Mouse (Mus musculus) CH12.LX (cell line): Measurements from ENCODE around the gene Rilpl1. TPM values are rescaled to one million over a fixed set of nuclear protein-coding genes. Genes with fewer than 3 reads are reported as not detected.

Source experiments
- DNase-seq: peaks from one replicate; pipeline ENCODE4 v3.0.0-alpha.2; 2013; ENCODE audit errors: extremely low read depth
- H3K27ac ChIP-seq: 2 replicates; pipeline ENCODE4 v1.5.1; 2012; ENCODE audit warnings: low read depth, mild to moderate bottlenecking, control low read depth, moderate library complexity; ENCODE audit not compliant: insufficient read depth
- H3K27me3 ChIP-seq: replicated peaks from 2 replicates; pipeline ENCODE3; 2012; ENCODE audit warnings: inconsistent platforms
- H3K36me3 ChIP-seq, 2 experiments: replicated peaks in 1 of 2; 2 replicates each; pipeline versions ENCODE3 to v1.6.1; 2012; ENCODE audit warnings: inconsistent platforms in 1 of 2, low read length in 1 of 2, mild to moderate bottlenecking in 1 of 2, mixed read lengths in 1 of 2, moderate library complexity in 1 of 2; ENCODE audit not compliant: control insufficient read depth in 1 of 2, insufficient read depth in 1 of 2
- H3K4me1 ChIP-seq, 2 experiments: 2 replicates each; pipeline ENCODE4 v1.6.1; 2012; ENCODE audit warnings: inconsistent platforms in 1 of 2, moderate library complexity in 1 of 2; ENCODE audit not compliant: insufficient read depth in 2 of 2, control insufficient read depth in 1 of 2
- H3K4me2 ChIP-seq: 2 replicates; pipeline ENCODE4 v1.6.1; 2012; ENCODE audit warnings: low read depth, mild to moderate bottlenecking, control low read depth; ENCODE audit not compliant: poor library complexity, insufficient read depth, severe bottlenecking
- H3K4me3 ChIP-seq, 3 experiments: fragments of 150-350 bp in 1 of 3; sonication (generic) in 1 of 3; replicated peaks in 1 of 3; 2 replicates each; pipeline versions ENCODE3 to v1.5.1; 2011 to 2012; ENCODE audit warnings: low read depth in 2 of 3, low read length in 2 of 3, mild to moderate bottlenecking in 2 of 3, moderate library complexity in 2 of 3, control low read depth in 1 of 3, improper control_type of control experiment in 1 of 3, inconsistent platforms in 1 of 3, mixed read lengths in 1 of 3; ENCODE audit not compliant: poor library complexity in 1 of 3
- H3K79me2 ChIP-seq: replicated peaks from 2 replicates; pipeline ENCODE4 v1.6.1; 2012; ENCODE audit warnings: mild to moderate bottlenecking, moderate library complexity; ENCODE audit not compliant: control insufficient read depth, poor library complexity, insufficient read depth, severe bottlenecking; ENCODE audit errors: extremely low read depth
- H3K9ac ChIP-seq: 2 replicates; pipeline ENCODE4 v1.6.1; 2012; ENCODE audit warnings: low read depth, mild to moderate bottlenecking, control low read depth, moderate library complexity; ENCODE audit not compliant: insufficient read depth
- H3K9me3 ChIP-seq: replicated peaks from 2 replicates; pipeline ENCODE3; 2012; ENCODE audit warnings: low read length, inconsistent platforms, mixed read lengths
- CHD1 ChIP-seq: IDR thresholded peaks from 2 replicates; pipeline ENCODE4 v1.6.1; 2012; ENCODE audit warnings: low read depth, low read length, improper control_type of control experiment, inconsistent platforms
- CHD2 ChIP-seq: IDR thresholded peaks from 2 replicates; pipeline ENCODE4 v1.6.1; 2011; ENCODE audit warnings: low read length, improper control_type of control experiment
- E2F4 ChIP-seq: IDR thresholded peaks from 2 replicates; pipeline ENCODE4 v1.6.1; 2011; ENCODE audit warnings: low read depth, low read length, improper control_type of control experiment; ENCODE audit not compliant: insufficient replicate concordance
- EP300 ChIP-seq: IDR thresholded peaks from 2 replicates; pipeline ENCODE4 v1.6.1; 2011; ENCODE audit warnings: low read length, improper control_type of control experiment
- ETS1 ChIP-seq: conservative IDR thresholded peaks from 2 replicates; pipeline ENCODE4 v1.6.1; 2012; ENCODE audit warnings: low read depth, mild to moderate bottlenecking, inconsistent platforms, low read length, improper control_type of control experiment, moderate library complexity
- GABPA ChIP-seq: IDR thresholded peaks from 2 replicates; pipeline ENCODE4 v1.6.1; 2012; ENCODE audit warnings: low read depth, low read length, improper control_type of control experiment, inconsistent platforms; ENCODE audit not compliant: insufficient replicate concordance
- HCFC1 ChIP-seq: IDR thresholded peaks from 2 replicates; pipeline ENCODE4 v1.6.1; 2012; ENCODE audit warnings: low read depth, mild to moderate bottlenecking, inconsistent platforms, low read length, improper control_type of control experiment
- JUN ChIP-seq: IDR thresholded peaks from 2 replicates; pipeline ENCODE4 v1.6.1; 2011; ENCODE audit warnings: low read depth, mild to moderate bottlenecking, low read length, improper control_type of control experiment, moderate library complexity; ENCODE audit not compliant: insufficient read depth
- JUND ChIP-seq: conservative IDR thresholded peaks from 2 replicates; pipeline ENCODE4 v1.6.1; 2011; ENCODE audit warnings: low read depth, low read length, improper control_type of control experiment
- MAFK ChIP-seq: IDR thresholded peaks from 2 replicates; pipeline ENCODE4 v1.6.1; 2011; ENCODE audit warnings: low read length, improper control_type of control experiment; ENCODE audit not compliant: insufficient replicate concordance
- MAX ChIP-seq: IDR thresholded peaks from 2 replicates; pipeline ENCODE4 v1.6.1; 2011; ENCODE audit warnings: low read length, improper control_type of control experiment
- MAZ ChIP-seq: IDR thresholded peaks from 2 replicates; pipeline ENCODE4 v1.6.1; 2012; ENCODE audit warnings: low read depth, mild to moderate bottlenecking, inconsistent platforms, low read length, improper control_type of control experiment, moderate library complexity
- PAX5 ChIP-seq: IDR thresholded peaks from 2 replicates; pipeline ENCODE4 v1.6.1; 2012; ENCODE audit warnings: low read length, inconsistent platforms, mixed read lengths
- POLR2AphosphoS2 ChIP-seq: IDR thresholded peaks from 2 replicates; pipeline ENCODE4 v1.6.1; 2011; ENCODE audit warnings: low read depth, low read length, improper control_type of control experiment
- RAD21 ChIP-seq: IDR thresholded peaks from 2 replicates; pipeline ENCODE4 v1.6.1; 2011; ENCODE audit warnings: low read depth, mild to moderate bottlenecking, low read length, improper control_type of control experiment, moderate library complexity
- TBP ChIP-seq: conservative IDR thresholded peaks from 2 replicates; pipeline ENCODE4 v1.6.1; 2011; ENCODE audit warnings: low read depth, low read length, improper control_type of control experiment
- TCF12 ChIP-seq: IDR thresholded peaks from 2 replicates; pipeline ENCODE4 v1.6.1; 2014; ENCODE audit warnings: low read depth, mild to moderate bottlenecking, inconsistent platforms, low read length, improper control_type of control experiment
- UBTF ChIP-seq: IDR thresholded peaks from 2 replicates; pipeline ENCODE4 v1.6.1; 2012; ENCODE audit warnings: low read depth, mild to moderate bottlenecking, inconsistent platforms, low read length, improper control_type of control experiment, moderate library complexity
- USF1 ChIP-seq: IDR thresholded peaks from 2 replicates; pipeline ENCODE4 v1.6.1; 2014; ENCODE audit warnings: low read depth, mild to moderate bottlenecking, inconsistent platforms, low read length, improper control_type of control experiment
- ZKSCAN1 ChIP-seq: IDR thresholded peaks from 2 replicates; pipeline ENCODE4 v1.6.1; 2012; ENCODE audit warnings: low read depth, inconsistent platforms, low read length, improper control_type of control experiment, borderline replicate concordance
- ZNF384 ChIP-seq: IDR thresholded peaks from 2 replicates; pipeline ENCODE4 v1.6.1; 2012; ENCODE audit warnings: low read depth, low read length, improper control_type of control experiment, inconsistent platforms
- dilution Hi-C: fragments of 300-500 bp; cut with MboI; formaldehyde crosslinking; loops from 2 replicates; pipeline ENCODE4 v1.14.3; 2020; ENCODE audit warnings: low sequenced_read_pairs; ENCODE audit not compliant: extremely low pct_unique_long_range_greater_than_20kb, extremely low pct_ligation_motif_present
- in situ Hi-C: fragments of 300-500 bp; cut with MboI; formaldehyde crosslinking; loops from 3 replicates; pipeline ENCODE4 v1.14.3; 2019; ENCODE audit warnings: low sequenced_read_pairs, low pct_ligation_motif_present, low pct_unique_long_range_greater_than_20kb, mixed read lengths
- polyA plus RNA-seq: library from polyadenylated mRNA; unstranded; fragments of >175 nt; gene quantifications from 2 replicates; pipeline ENCODE4 v1.2.1, GENCODE M21; 2012; ENCODE audit warnings: low read depth; ENCODE audit not compliant: insufficient read length
- total RNA-seq, 2 experiments: library from RNA; depleted of rRNA; stranded (reverse); fragments of 300-350 nt in 1 of 2; fragments of >200 nt in 1 of 2; gene quantifications; 2 replicates each; pipeline ENCODE4 v1.2.3; 2012 to 2014

Gene Rilpl1
- total and polyA plus RNA-seq, 3 experiments = 3.1 to 5.7 (median 5.4) TPM

DNA sequence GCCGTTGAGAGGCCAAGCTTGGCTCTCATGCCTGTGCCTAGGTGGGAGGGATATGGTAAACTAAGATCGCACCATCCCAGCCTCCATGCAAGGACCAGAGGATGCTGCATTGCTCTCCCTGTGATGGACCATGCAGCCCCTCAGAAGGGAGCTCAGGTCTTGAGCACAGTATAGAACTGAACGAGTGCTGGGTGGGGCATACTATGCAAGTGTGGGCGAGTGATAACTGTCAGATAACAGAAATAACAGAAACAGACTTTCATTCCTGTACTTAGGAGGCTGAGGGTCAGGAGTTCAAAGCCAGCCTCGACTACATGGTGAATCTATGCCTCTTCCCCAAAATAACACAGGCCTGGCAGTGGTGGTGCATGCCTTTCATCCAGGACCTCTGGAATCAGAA, 3.8 kb upstream of the Rilpl1 start:
- Histone ChIP-seq H3K36me3 (no peaks in the 10 kb centered on the region), H3K4me3 (no peak overlapping the region), H3K4me1 (peaks cover 10 to 37% of the 10 kb centered on the region in 2 experiments; a peak in 3 of 4 replicates), H3K27ac (no peak overlapping the region), H3K9ac (no peak overlapping the region), H3K79me2 (no peaks in the 10 kb centered on the region)
- in situ Hi-C loops = no loop called here
- no peak for DNase-seq
- TF ChIP-seq E2F4 = no peak
- TF ChIP-seq, all 38 proteins: peak for 0
- dilution Hi-C loops = no loop called here
- no peak overlapping the region for H3K4me2 ChIP-seq
- no peaks in the 10 kb centered on the region for H3K9me3 ChIP-seq
- peaks cover 4% of the 10 kb centered on the region for H3K27me3 ChIP-seq

DNA sequence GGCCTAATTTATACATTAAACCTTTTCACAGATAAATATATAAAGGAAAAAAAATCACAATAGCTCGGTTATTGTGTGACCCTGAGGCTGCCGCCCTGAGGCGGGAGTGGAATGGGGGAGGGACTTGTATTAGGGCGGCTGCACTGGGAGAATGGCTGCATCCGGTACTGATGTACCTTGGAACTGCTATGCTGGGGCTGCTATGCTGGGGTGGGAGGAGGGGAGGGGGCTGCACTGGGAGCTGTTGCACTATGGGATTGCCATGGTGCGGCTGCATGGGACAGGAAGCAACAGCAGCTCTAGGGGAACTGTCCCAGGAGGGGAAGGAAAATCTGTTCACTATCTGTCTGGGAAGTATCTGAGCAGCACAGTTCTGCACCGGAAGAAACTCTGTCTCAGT, 1.3 kb upstream of the Rilpl1 start:
- Histone ChIP-seq H3K4me1 (peaks cover 10 to 29% of the 10 kb centered on the region in 2 experiments; a peak in 3 of 4 replicates), H3K9ac (no peak overlapping the region), H3K27me3 (peaks cover 4% of the 10 kb centered on the region), H3K4me2 (no peak overlapping the region), H3K9me3 (no peaks in the 10 kb centered on the region), H3K79me2 (no peaks in the 10 kb centered on the region), H3K4me3 (no peak overlapping the region), H3K27ac (no peak overlapping the region), H3K36me3 (no peaks in the 10 kb centered on the region)
- dilution Hi-C loops = no loop called here
- TF ChIP-seq MAZ = no peak
- DNase-seq = no peak
- in situ Hi-C loops = loop anchor here (5.0 kb wide), 1 partner anchor 95 kb away; the partner anchor contains the start of gene Kmt5a

DNA sequence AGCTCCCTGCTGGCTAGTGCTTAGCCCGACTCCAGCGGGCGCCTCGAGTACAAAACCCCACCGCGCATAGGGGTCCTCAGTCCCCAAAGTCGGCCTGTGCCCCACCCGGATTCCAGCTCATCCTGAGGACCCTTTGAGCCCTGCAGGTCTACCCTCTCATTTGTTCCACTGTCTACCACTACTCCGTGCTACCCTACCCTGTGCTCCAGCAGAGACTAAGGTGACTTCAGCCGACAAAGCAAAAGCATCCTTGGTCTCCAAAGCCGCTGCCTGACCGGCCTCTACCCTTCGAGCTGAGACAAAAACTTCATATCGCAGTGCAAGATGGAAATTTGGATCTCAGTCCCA, 366 bp upstream of the Rilpl1 start:
- TF ChIP-seq PAX5 (no peak), MAFK (no peak), ETS1 (no peak), USF1 (no peak), ZKSCAN1 (no peak), TBP (no peak), RAD21 (no peak), EP300 (no peak), HCFC1 (no peak), JUND (no peak), MAX (no peak), POLR2AphosphoS2 (no peak), CHD1 (no peak), JUN (no peak), UBTF (no peak), ZNF384 (no peak), CHD2 (no peak), TCF12 (no peak), GABPA (no peak)
- TF ChIP-seq, all 38 proteins: peak for 0
- in situ Hi-C loops (loop anchor here (5.0 kb wide), 1 partner anchor 94 kb away; the partner anchor contains the start of gene Kmt5a), dilution Hi-C loops (no loop called here)
- H3K4me1 ChIP-seq = peaks cover 10 to 21% of the 10 kb centered on the region in 2 experiments; a peak in 3 of 4 replicates
- H3K36me3 ChIP-seq = no peaks in the 10 kb centered on the region
- H3K9ac ChIP-seq = peak overlapping the region; percentile 54
- H3K9me3 ChIP-seq = no peaks in the 10 kb centered on the region
- peak overlapping the region; percentile 65 to 68 (median 68) for H3K4me3 ChIP-seq
- peak overlapping the region; percentile 68 for H3K4me2 ChIP-seq
- H3K79me2 ChIP-seq = no peaks in the 10 kb centered on the region
- no peak overlapping the region for H3K27ac ChIP-seq
- DNase-seq = no peak
- H3K27me3 ChIP-seq = peaks cover 4% of the 10 kb centered on the region
